Mouse (Mus musculus) CD4-positive, CD25-positive, alpha-beta regulatory T cell, adult 4 months (primary cell): ENCODE results near the gene Nsd1. TPM values are rescaled to one million over a fixed set of nuclear protein-coding genes. Genes with fewer than 3 reads are reported as not detected.

Experiments used
- ATAC-seq: one replicate; pipeline ENCODE4 v1.8.0; 2017
- polyA plus RNA-seq, 2 experiments: library from polyadenylated mRNA; unstranded; fragments of 100-300 nt; shearing (Covaris generic); gene quantifications; one replicate each; pipeline ENCODE4 v1.2.1; 2017

The Nsd1 gene
- polyA plus RNA-seq, 2 experiments from 2014 or later = 63.0 to 64.6 TPM

- no peak for ATAC-seq
Measured at GRCm38 (mm10) chr13:55261521-55261920, 51.9 kb downstream of the Nsd1 start.

DNA sequence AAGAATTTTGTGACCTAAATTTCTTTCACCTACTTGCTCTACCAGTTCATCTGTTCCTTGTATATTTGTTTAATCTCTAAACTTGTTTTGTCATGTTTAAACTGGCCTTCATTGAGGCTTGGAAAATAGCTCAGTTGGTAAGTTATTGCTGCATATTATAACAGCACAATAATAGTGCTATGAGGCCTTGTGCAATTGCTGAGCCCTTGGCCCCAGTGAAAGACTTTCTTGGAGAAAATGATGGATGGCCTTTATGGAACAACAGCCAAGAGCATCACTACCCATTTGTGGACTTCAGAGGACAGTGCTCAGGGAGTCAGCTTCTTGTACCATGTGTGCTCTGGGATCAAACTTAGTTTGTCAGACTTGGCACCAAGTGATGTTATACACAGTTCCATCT lies 52.5 kb downstream of the Nsd1 start:
- no peak for ATAC-seq

GRCm38 (mm10) chr13:55277203-55277602 lies 67.6 kb downstream of the Nsd1 start:
- no peak for ATAC-seq

- ATAC-seq = no peak
Measured at GRCm38 (mm10) chr13:55277646-55278045, 68.1 kb downstream of the Nsd1 start.

GRCm38 (mm10) chr13:55288854-55289253 lies 79.3 kb downstream of the Nsd1 start:
- ATAC-seq = no peak

DNA sequence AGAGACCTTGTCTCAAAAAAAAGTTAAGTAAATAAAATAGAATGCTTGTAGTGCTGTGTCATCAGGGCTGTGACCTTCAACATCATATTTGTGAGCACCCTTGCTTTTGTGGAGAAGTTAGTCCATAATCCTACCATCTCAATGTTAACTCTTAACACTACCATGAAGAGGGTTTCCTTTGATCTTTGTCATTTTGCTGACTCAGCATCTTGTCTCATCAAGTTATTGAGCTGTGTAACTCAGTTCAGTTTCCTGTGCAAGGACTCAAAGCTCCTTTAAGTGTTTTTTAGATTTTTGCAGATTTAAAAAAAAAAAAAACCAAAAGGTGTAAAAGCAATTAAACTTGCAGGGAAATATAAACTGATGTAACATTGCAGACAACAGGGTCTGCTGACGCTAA lies 87.2 kb downstream of the Nsd1 start:
- ATAC-seq = no peak

DNA sequence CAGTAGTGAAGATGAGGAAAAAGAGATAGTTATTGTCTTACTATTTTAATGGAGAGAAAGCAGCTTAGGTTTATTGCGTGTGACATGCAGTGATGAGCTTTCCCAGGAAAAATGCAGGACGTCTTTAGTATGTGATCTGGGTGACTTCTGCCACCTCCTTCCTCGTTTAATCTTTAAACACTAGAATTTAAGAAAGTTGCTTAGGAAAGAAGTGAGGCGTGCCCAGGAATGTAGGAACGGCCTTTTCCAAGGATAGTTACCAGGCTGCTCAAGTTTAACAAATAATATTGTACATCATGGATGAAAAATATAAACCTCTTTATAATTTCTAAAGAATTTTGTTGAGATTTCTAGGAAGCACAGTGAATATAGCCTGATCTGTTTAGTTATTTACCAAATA lies 91.3 kb downstream of the Nsd1 start:
- no peak for ATAC-seq

DNA sequence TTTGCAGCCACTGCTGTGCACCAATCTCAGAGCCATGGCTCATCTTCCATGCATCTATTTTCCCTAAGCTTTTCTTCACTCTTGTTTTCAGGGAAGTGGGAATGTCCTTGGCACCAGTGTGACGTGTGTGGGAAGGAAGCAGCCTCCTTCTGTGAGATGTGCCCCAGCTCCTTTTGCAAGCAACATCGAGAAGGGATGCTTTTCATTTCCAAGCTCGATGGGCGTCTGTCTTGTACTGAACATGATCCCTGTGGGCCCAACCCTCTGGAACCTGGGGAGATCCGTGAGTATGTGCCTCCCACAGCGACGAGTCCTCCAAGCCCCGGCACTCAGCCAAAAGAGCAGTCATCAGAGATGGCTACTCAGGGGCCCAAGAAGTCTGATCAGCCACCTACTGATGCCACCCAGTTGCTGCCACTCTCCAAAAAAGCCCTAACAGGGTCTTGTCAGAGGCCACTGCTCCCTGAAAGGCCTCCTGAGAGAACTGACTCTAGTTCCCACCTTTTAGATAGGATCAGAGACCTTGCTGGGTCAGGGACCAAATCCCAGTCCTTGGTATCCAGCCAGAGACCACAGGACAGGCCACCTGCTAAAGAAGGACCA lies 102.5 kb downstream of the Nsd1 start:
- ATAC-seq = no peak

GRCm38 (mm10) chr13:55313051-55313450 lies 103.5 kb downstream of the Nsd1 start:
- ATAC-seq = no peak

GRCm38 (mm10) chr13:55314891-55315412 lies 105.4 kb downstream of the Nsd1 start:
- no peak for ATAC-seq

DNA sequence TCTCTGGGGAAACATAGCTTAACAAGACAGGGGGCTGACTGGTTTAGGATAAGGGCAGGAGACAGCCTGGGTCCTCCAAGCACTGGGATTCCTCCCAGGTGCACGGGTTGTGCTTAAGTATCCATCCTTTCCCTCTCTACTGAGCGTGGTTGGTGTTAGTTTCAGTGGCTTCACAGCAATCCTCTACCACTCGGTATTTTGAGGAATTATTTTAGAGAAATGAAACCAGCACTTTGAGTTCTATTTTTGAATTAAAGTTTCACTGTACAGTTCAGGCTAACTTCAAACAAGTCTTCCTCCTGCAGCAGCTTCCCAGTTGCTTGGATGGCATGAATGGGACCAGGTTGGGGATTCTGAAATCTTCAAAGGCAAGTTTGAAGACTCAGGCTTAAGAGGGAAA lies 108.8 kb downstream of the Nsd1 start:
- no peak for ATAC-seq

GRCm38 (mm10) chr13:55319931-55320533 lies 110.5 kb downstream of the Nsd1 start, which contains the start of gene Prelid1:
TSS of gene Prelid1 (plus strand) at chr13:55320500.
- no peak for ATAC-seq

- ATAC-seq = peak; percentile 98
Measured at GRCm38 (mm10) chr13:55321434-55322129, 112.0 kb downstream of the Nsd1 start, which contains the start of gene Rab24. TSS of gene Rab24 (minus strand) at chr13:55321946.

- ATAC-seq = peak; percentile 27
Measured at GRCm38 (mm10) chr13:55322130-55322825, 112.7 kb downstream of the Nsd1 start.

- no peak for ATAC-seq
Measured at GRCm38 (mm10) chr13:55325596-55325995, 116.0 kb downstream of the Nsd1 start.

GRCm38 (mm10) chr13:55327169-55327568 lies 117.6 kb downstream of the Nsd1 start:
- ATAC-seq = peak; percentile 17

DNA sequence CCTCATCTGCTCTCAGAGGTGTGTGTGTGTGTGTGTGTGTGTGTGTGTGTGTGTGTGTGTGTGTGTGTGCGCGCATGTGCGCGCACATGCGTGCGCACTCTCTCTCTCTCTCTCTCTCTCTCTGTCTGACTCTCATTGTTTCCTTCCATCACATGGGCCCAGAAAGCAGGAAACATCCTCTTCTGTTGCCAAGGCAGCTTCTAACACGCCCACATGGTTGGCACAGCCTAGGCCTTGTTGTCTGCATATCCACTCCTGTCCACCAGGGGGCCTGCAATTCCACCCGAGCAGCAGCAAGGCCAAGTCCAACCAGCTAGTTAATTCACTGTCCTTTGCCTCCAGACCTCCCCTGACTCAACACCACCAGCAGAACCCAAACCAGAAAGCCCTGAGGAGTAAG lies 118.1 kb downstream of the Nsd1 start:
- ATAC-seq = peak; percentile 91

DNA sequence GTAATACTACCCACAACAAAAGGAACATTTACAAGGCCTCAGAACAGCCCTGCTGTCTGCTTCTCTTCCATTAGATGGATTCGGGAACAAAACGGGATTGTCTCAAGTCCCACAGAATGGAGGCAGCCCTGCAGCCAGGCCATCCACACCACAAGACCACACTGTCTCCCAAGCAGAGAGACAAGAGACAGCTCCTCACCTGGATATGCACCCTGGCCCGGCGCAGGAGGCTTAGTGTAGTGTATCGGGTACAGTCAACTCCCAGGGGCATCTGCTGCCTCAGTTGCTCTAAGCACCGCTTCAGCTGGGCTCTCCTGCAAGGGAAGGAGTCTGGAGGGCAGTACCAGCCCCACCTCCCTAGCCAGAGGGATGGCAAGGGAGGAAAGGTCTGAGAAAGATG lies 118.6 kb downstream of the Nsd1 start:
- ATAC-seq = no peak

DNA sequence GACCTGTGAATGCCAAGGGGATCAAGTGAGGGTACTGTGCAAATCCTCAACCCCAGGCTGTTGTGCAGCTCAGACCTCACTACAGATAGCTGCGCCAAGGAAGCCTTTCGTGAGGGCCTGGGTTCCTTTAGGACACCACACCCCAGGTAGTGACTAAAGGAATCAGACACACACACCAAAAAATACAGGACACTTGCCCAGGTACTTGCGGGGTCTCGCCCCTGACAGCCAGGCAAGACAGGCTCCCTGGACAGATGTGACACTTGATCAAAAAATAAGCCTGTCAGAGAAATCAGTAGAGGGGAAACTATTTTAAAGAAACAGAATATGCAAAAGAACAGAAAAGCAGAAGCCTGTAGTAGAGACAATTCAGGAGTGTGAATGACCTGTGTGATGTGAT lies 119.1 kb downstream of the Nsd1 start:
- no peak for ATAC-seq

DNA sequence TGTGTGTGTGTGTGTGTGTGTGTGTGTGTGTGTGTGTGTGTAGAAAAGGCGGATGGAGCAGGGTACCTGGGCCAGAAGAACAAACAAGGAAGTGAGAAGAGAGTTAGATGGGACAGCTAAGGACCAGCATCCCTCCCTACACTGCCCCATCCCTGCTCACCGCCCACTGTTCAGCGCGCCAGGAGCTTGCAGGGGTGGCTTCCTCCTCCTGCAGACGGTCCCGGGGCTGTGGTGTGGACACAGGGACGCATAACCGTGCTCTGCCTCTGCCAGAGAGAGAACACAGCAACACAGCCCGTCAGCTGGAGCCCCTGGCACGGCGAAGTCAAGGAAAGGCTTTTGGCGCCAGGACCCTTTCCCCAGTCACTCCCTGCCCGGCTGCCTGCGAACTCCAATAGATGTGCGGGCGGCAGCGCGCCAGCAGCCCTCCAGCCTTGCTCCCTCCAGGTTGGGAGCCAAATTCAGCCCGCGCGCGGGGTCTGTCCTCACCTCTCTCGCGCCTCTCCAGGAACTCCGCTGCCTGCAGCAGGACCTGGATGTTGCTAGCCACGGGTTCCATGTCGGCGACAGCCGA lies 119.6 kb downstream of the Nsd1 start:
- no peak for ATAC-seq

GRCm38 (mm10) chr13:55329683-55330566 lies 120.3 kb downstream of the Nsd1 start, which contains the start of gene Mxd3:
TSS of gene Mxd3 (minus strand) at chr13:55329823.
- peak; percentile 67 for ATAC-seq
